Mouse (Mus musculus) brain, embryonic 14.5 days (tissue): ENCODE measurements around the gene Mrtfb.

Experiments
- CTCF ChIP-seq: fragments of 200-500 bp; IDR thresholded peaks from 2 replicates; pipeline ENCODE4 v1.5.1; 2012; ENCODE audit warnings: inconsistent platforms, mild to moderate bottlenecking, moderate library complexity, borderline replicate concordance; ENCODE audit not compliant: insufficient read depth, insufficient read length; ENCODE audit errors: extremely low read depth
- POLR2A ChIP-seq: fragments of 200-500 bp; IDR thresholded peaks from 2 replicates; pipeline ENCODE4 v1.6.1; 2012; ENCODE audit warnings: mild to moderate bottlenecking, inconsistent platforms, borderline replicate concordance; ENCODE audit not compliant: poor library complexity, insufficient read depth, insufficient read length, severe bottlenecking; ENCODE audit errors: extremely low read depth

DNA sequence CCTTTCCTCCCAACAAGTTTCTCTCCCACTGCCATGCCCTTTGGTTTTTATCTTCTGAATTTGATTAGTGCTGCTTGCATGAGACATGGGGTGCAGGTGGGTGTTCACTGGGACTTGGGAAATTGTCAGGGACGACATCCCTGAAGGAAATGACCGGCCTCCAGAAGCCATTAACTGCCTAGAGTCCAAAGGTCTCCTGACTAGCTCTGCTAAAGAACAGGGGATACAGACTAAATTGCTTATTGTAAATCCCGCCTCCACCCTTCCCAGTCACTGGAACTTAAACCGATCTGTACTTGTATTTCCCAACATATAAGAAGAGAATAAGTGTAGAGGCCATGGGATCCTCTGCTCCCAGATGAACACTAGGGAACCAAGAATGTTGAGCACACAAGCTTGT lies 43.5 kb upstream of the Mrtfb start:
- no peak for TF ChIP-seq CTCF
- TF ChIP-seq POLR2A, result no peak
